ENCODE assay signal across 12 mouse cellular contexts in the genomic region with DNA sequence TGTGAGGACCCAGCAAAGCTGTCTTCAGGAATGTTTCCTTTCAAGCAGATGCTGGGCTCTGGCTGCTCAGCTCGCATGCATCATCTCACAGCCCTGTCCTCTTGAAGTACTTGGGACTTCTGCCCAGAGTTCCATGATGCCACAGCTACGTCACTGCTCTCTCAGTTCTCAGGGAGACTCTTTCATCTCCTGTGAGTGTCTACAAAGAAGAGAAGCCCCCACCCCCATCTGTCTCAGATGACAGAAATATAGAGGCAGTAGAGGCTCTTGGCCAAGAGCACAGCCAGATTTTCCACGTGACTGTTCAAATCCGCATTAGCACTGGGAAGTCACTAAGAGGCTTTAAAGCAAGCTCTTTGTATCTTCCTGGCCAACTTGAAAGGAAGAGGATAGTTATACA.
A peak's percentile ranks its signal among the peaks of the same experiment; 100 is the strongest.
DNase-seq lines count a peak whose midpoint lies in the region; ATAC-seq lines count a peak whose summit lies in the region.
"Had no signal": no experiment of that assay in that cellular context is flagged by ENCODE, and none has a peak within 500 bp of the region (broad histone marks: within the 10 kb centered on the region; RNA-seq: fewer than 3 reads in every experiment).

No protein-coding gene starts in this region.

- no peaks in the 10 kb centered on the region for H3K27me3 ChIP-seq in forebrain, embryonic 14.5 days (replicated peaks; ENCODE audit: control insufficient read depth, insufficient read depth, low read length)
- H3K27me3 ChIP-seq in forebrain, embryonic 10.5 days (ENCODE audit: poor library complexity, severe bottlenecking) = no peaks in the 10 kb centered on the region
- no peaks in the 10 kb centered on the region; the same call in 1 of the 2 replicates for H3K27me3 ChIP-seq in embryonic facial prominence, embryonic 14.5 days (replicated peaks; ENCODE audit: control insufficient read depth, insufficient read depth, low read length)
- no peaks in the 10 kb centered on the region for H3K27me3 ChIP-seq in midbrain, embryonic 16.5 days (ENCODE audit: control insufficient read depth, insufficient read depth, low read depth, low read length)
- H3K27me3 ChIP-seq: Patski had no signal

- H3K4me3 ChIP-seq in forebrain, embryonic 14.5 days (ENCODE audit: low read depth, low read length) = no peak overlapping the region
- H3K4me3 ChIP-seq in forebrain, embryonic 10.5 days = no peak overlapping the region
- H3K4me3 ChIP-seq in embryonic facial prominence, embryonic 14.5 days (ENCODE audit: low read depth, low read length) = no peak overlapping the region
- H3K4me3 ChIP-seq in midbrain, embryonic 16.5 days (ENCODE audit: low read depth, low read length) = no peak overlapping the region

- peaks cover 5% of the 10 kb centered on the region; the same call in 1 of the 2 replicates for H3K4me1 ChIP-seq in forebrain, embryonic 14.5 days (ENCODE audit: control insufficient read depth, insufficient read depth, low read length)
- peaks cover 12% of the 10 kb centered on the region; the same call in 1 of the 2 replicates for H3K4me1 ChIP-seq in forebrain, embryonic 10.5 days
- no peaks in the 10 kb centered on the region for H3K4me1 ChIP-seq in embryonic facial prominence, embryonic 14.5 days (ENCODE audit: control insufficient read depth, insufficient read depth, low read length)
- 0 out of 2 replicates have a peak, but pooled peaks cover 2% of the 10 kb centered on the region for H3K4me1 ChIP-seq in midbrain, embryonic 16.5 days (ENCODE audit: control insufficient read depth, insufficient read depth, low read length)

- H3K9me3 ChIP-seq in forebrain, embryonic 14.5 days (replicated peaks; ENCODE audit: control insufficient read depth, low read length) = no peaks in the 10 kb centered on the region
- H3K9me3 ChIP-seq in forebrain, embryonic 10.5 days = no peaks in the 10 kb centered on the region
- no peaks in the 10 kb centered on the region for H3K9me3 ChIP-seq in embryonic facial prominence, embryonic 14.5 days (ENCODE audit: control insufficient read depth, low read length)
- no peaks in the 10 kb centered on the region for H3K9me3 ChIP-seq in midbrain, embryonic 16.5 days (replicated peaks; ENCODE audit: control insufficient read depth, low read length, poor library complexity, severe bottlenecking)

- no peak overlapping the region for H3K27ac ChIP-seq in forebrain, embryonic 14.5 days (ENCODE audit: low read depth, low read length)
- no peak overlapping the region for H3K27ac ChIP-seq in forebrain, embryonic 10.5 days
- H3K27ac ChIP-seq in embryonic facial prominence, embryonic 14.5 days (replicated peaks; ENCODE audit: low read depth, low read length) = no peak overlapping the region
- no peak overlapping the region for H3K27ac ChIP-seq in midbrain, embryonic 16.5 days (ENCODE audit: low read length)

- H3K36me3 ChIP-seq in forebrain, embryonic 14.5 days (ENCODE audit: control insufficient read depth, insufficient read depth, low read length) = no peaks in the 10 kb centered on the region
- H3K36me3 ChIP-seq in forebrain, embryonic 10.5 days (replicated peaks) = no peaks in the 10 kb centered on the region
- no peaks in the 10 kb centered on the region for H3K36me3 ChIP-seq in embryonic facial prominence, embryonic 14.5 days (ENCODE audit: control insufficient read depth, insufficient read depth, low read length)
- no peaks in the 10 kb centered on the region for H3K36me3 ChIP-seq in midbrain, embryonic 16.5 days (ENCODE audit: control insufficient read depth, insufficient read depth, low read length)

- WGBS in forebrain, embryonic 14.5 days = 31% methylated on average over 4 of the region's 4 CpGs
- 66% methylated on average over 4 of the region's 4 CpGs for WGBS in forebrain, embryonic 10.5 days
- WGBS in embryonic facial prominence, embryonic 14.5 days = 52% methylated on average over 4 of the region's 4 CpGs
- 37% methylated on average over 4 of the region's 4 CpGs for WGBS in midbrain, embryonic 16.5 days

- no peak overlapping the region for H3K4me2 ChIP-seq in forebrain, embryonic 14.5 days (ENCODE audit: low read length)
- H3K4me2 ChIP-seq in embryonic facial prominence, embryonic 14.5 days (ENCODE audit: low read depth, low read length) = no peak overlapping the region
- H3K4me2 ChIP-seq in midbrain, embryonic 16.5 days (ENCODE audit: low read length) = no peak overlapping the region

- no peak overlapping the region for H3K9ac ChIP-seq in forebrain, embryonic 14.5 days (ENCODE audit: low read length)
- H3K9ac ChIP-seq in embryonic facial prominence, embryonic 14.5 days (ENCODE audit: low read depth, low read length) = no peak overlapping the region
- H3K9ac ChIP-seq in midbrain, embryonic 16.5 days (ENCODE audit: low read depth, low read length) = no peak overlapping the region

- DNase-seq in forebrain, embryonic 14.5 days (ENCODE audit: low spot score) = peak; percentile 74
- no peak for DNase-seq in forebrain, embryonic 10.5 days (ENCODE audit: extremely low spot score, low spot score)
- DNase-seq in kidney, postnatal 4 days = peak; percentile 44 to 54
- no peak for DNase-seq in kidney, postnatal 36 days
- peak; percentile 66 for DNase-seq in embryonic facial prominence, embryonic 14.5 days (ENCODE audit: low spot score)
- peak; percentile 28 for DNase-seq in lung, postnatal 14 days
- no peak for DNase-seq in layer of hippocampus, adult 11-12 months (ENCODE audit: low spot score)
- DNase-seq: gastrocnemius, postnatal 25 days; kidney, adult 18-20 months; right cerebral cortex, postnatal 14 days had no signal

- ATAC-seq in forebrain, embryonic 14.5 days = no peak
- 0 out of 2 replicates have a peak, but pooled peaks have one; percentile 50 for ATAC-seq in embryonic facial prominence, embryonic 14.5 days (ENCODE audit: low read depth)
- no peak for ATAC-seq in midbrain, embryonic 16.5 days
- ATAC-seq: Patski had no signal

Comparison
In these comparisons a context has a peak if more than half of its experiments do, and no peak if none do; other contexts are left out.
1. DNase-seq: peak in forebrain, embryonic 14.5 days (single experiment), kidney, postnatal 4 days (2 of 2), embryonic facial prominence, embryonic 14.5 days (single experiment) and lung, postnatal 14 days (single experiment); none in forebrain, embryonic 10.5 days (single experiment), kidney, postnatal 36 days (0 of 2) and layer of hippocampus, adult 11-12 months (single experiment).